Comparison of ENCODE assay signal across 9 mouse cellular contexts in the genomic region with DNA sequence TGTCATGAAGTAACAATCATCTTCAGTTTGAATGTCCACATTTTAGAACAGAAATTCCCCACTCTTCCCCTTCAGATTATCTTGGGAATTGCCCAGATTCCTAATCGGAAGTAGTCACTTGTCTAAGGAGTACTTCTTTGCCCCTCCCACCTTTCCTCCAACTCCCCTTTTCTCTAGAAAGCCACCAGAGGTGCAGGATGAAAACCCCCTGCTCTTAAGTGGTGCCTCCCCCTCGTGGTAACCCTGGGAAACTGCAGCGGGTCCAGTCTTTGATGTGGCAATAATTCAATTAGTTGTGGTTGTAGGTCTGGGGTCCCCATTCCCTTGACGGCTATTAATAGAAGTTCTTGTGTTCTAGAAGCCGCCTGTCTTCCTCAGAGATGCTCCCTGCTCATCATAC.
DNase-seq lines count a peak whose midpoint lies in the region; ATAC-seq and TF ChIP-seq lines count a peak whose summit lies in the region.
"Had no signal": no experiment of that assay in that cellular context is flagged by ENCODE, and none has a peak within 500 bp of the region (broad histone marks: within the 10 kb centered on the region; RNA-seq: fewer than 3 reads in every experiment).

No protein-coding gene starts in this region.

- no peaks in the 10 kb centered on the region for H3K9me3 ChIP-seq in hindbrain, embryonic 11.5 days (ENCODE audit: control insufficient read depth, low read length)
- no peaks in the 10 kb centered on the region for H3K9me3 ChIP-seq in hindbrain, embryonic 14.5 days (ENCODE audit: control insufficient read depth, low read length)
- H3K9me3 ChIP-seq: limb, embryonic 12.5 days had no signal

- H3K36me3 ChIP-seq in hindbrain, embryonic 11.5 days (ENCODE audit: control insufficient read depth, insufficient read depth, low read length): no peaks in the 10 kb centered on the region
- H3K36me3 ChIP-seq in hindbrain, embryonic 14.5 days (replicated peaks; ENCODE audit: control insufficient read depth, insufficient read depth): no peaks in the 10 kb centered on the region
- H3K36me3 ChIP-seq: limb, embryonic 12.5 days had no signal

- H3K9ac ChIP-seq in hindbrain, embryonic 11.5 days (ENCODE audit: low read depth, low read length): no peak overlapping the region
- no peak overlapping the region for H3K9ac ChIP-seq in hindbrain, embryonic 14.5 days
- H3K9ac ChIP-seq: limb, embryonic 12.5 days had no signal

- 0 out of 2 replicates have a peak, but pooled peaks have one; percentile 13 for TF ChIP-seq CTCF in embryonic fibroblast, embryonic 13.5 days (IDR thresholded peaks at IDR 0.05; ENCODE audit: borderline replicate concordance, insufficient read depth, low read length)

- H3K27ac ChIP-seq in hindbrain, embryonic 11.5 days (ENCODE audit: low read depth, low read length): no peak overlapping the region
- no peak overlapping the region for H3K27ac ChIP-seq in hindbrain, embryonic 14.5 days
- H3K27ac ChIP-seq in embryonic fibroblast, embryonic 13.5 days (ENCODE audit: insufficient read depth, low read length): no peak overlapping the region
- H3K27ac ChIP-seq: limb, embryonic 12.5 days had no signal

- H3K4me1 ChIP-seq in hindbrain, embryonic 11.5 days (replicated peaks; ENCODE audit: control insufficient read depth, insufficient read depth, low read length): no peaks in the 10 kb centered on the region
- no peaks in the 10 kb centered on the region for H3K4me1 ChIP-seq in hindbrain, embryonic 14.5 days (replicated peaks; ENCODE audit: control insufficient read depth, insufficient read depth, low read length)
- H3K4me1 ChIP-seq in embryonic fibroblast, embryonic 13.5 days (ENCODE audit: control insufficient read depth, insufficient read depth, low read length): no peaks in the 10 kb centered on the region
- H3K4me1 ChIP-seq: limb, embryonic 12.5 days had no signal

- H3K27me3 ChIP-seq in hindbrain, embryonic 11.5 days (ENCODE audit: control insufficient read depth, insufficient read depth, low read length): no peaks in the 10 kb centered on the region
- H3K27me3 ChIP-seq in hindbrain, embryonic 14.5 days (ENCODE audit: control insufficient read depth, insufficient read depth, low read length): no peaks in the 10 kb centered on the region
- H3K27me3 ChIP-seq: limb, embryonic 12.5 days had no signal

- no peak overlapping the region for H3K4me3 ChIP-seq in hindbrain, embryonic 11.5 days (ENCODE audit: low read depth, low read length)
- no peak overlapping the region for H3K4me3 ChIP-seq in hindbrain, embryonic 14.5 days (replicated peaks; ENCODE audit: low read length)
- H3K4me3 ChIP-seq in embryonic fibroblast, embryonic 13.5 days (ENCODE audit: insufficient read depth, low read length): no peak overlapping the region
- H3K4me3 ChIP-seq: limb, embryonic 12.5 days had no signal

- DNase-seq in hindbrain, embryonic 11.5 days (ENCODE audit: low spot score): peak; percentile 38
- no peak for DNase-seq in hindbrain, embryonic 14.5 days (ENCODE audit: low spot score)
- peak; percentile 58 for DNase-seq in 416B (ENCODE audit: low read depth)
- peak; percentile 16 for DNase-seq in Muller cell, postnatal 12 days (ENCODE audit: inconsistent ontology term)
- peak; percentile 39 for DNase-seq in lung, postnatal 36 days
- DNase-seq in urinary bladder, postnatal 4 days (ENCODE audit: low spot score in 2 of 2): no peak
- no peak for DNase-seq in layer of hippocampus, adult 9-11 months

- ATAC-seq in hindbrain, embryonic 11.5 days (ENCODE audit: low FRiP score): no peak
- ATAC-seq in hindbrain, embryonic 14.5 days (ENCODE audit: low FRiP score): no peak

- TF ChIP-seq POLR2A in embryonic fibroblast, embryonic 13.5 days (IDR thresholded peaks at IDR 0.05; ENCODE audit: low read depth, low read length): no peak

- no peak overlapping the region for H3K4me2 ChIP-seq in hindbrain, embryonic 11.5 days (replicated peaks; ENCODE audit: low read depth, low read length)
- no peak overlapping the region for H3K4me2 ChIP-seq in hindbrain, embryonic 14.5 days (replicated peaks)
- H3K4me2 ChIP-seq: limb, embryonic 12.5 days had no signal

- 31% methylated on average over 5 of the region's 5 CpGs for WGBS in hindbrain, embryonic 11.5 days
- 33% methylated on average over 5 of the region's 5 CpGs for WGBS in hindbrain, embryonic 14.5 days

Comparison
In these comparisons a context has a peak if more than half of its experiments do, and no peak if none do; other contexts are left out.
1. DNase-seq: peak in hindbrain, embryonic 11.5 days (single experiment), 416B (single experiment), Muller cell, postnatal 12 days (single experiment) and lung, postnatal 36 days (single experiment); none in hindbrain, embryonic 14.5 days (single experiment), urinary bladder, postnatal 4 days (0 of 2) and layer of hippocampus, adult 9-11 months (single experiment).